Mouse (Mus musculus) T-helper 2 cell (primary cell): ENCODE results near the gene Atic.

ENCODE experiments used
- in situ Hi-C: fragments of 300-600 bp; cut with MboI, MseI; formaldehyde crosslinking; loops from one replicate; pipeline ENCODE4 v1.15.1; 2025; ENCODE audit warnings: high pct_unique_total_duplicates

Atic gene

GRCm38 (mm10) chr1:71556688-71557612 lies at the start of gene Atic:
TSS of gene Atic (plus strand) at chr1:71557150.
- in situ Hi-C loops: loop anchor here (25.0 kb wide), 1 partner anchor 1055 kb away; no protein-coding TSS in a partner anchor

- in situ Hi-C loops: loop anchor here (10.0 to 25.0 kb wide), 2 partner anchors 618 to 1245 kb away; no protein-coding TSS in a partner anchor
These were observed 49.7 kb upstream of the Atic start for GRCm38 (mm10) chr1:71507251-71507650.

GRCm38 (mm10) chr1:71515041-71515440 lies 41.9 kb upstream of the Atic start:
- in situ Hi-C loops: loop anchor here (25.0 kb wide), 1 partner anchor 1253 kb away; no protein-coding TSS in a partner anchor

GRCm38 (mm10) chr1:71528808-71529648 lies 27.9 kb upstream of the Atic start:
- in situ Hi-C loops: no loop called here

- in situ Hi-C loops: no loop called here
These were observed 26.2 kb upstream of the Atic start for GRCm38 (mm10) chr1:71530779-71531178.

GRCm38 (mm10) chr1:71531653-71532052 lies 25.3 kb upstream of the Atic start:
- in situ Hi-C loops: no loop called here

GRCm38 (mm10) chr1:71539641-71540040 lies 17.3 kb upstream of the Atic start:
- in situ Hi-C loops: no loop called here

GRCm38 (mm10) chr1:71540437-71540836 lies 16.5 kb upstream of the Atic start:
- in situ Hi-C loops: no loop called here

- in situ Hi-C loops: loop anchor here (25.0 kb wide), 1 partner anchor 1062 kb away; no protein-coding TSS in a partner anchor
These were observed 6.2 kb upstream of the Atic start for GRCm38 (mm10) chr1:71550626-71551195.

- in situ Hi-C loops: loop anchor here (10.0 to 25.0 kb wide), 2 partner anchors 456 to 1052 kb away; partner anchors contain the start of gene Bard1
These were observed 3.7 kb downstream of the Atic start for GRCm38 (mm10) chr1:71560626-71561025.

GRCm38 (mm10) chr1:71564291-71564690 lies 7.3 kb downstream of the Atic start:
- in situ Hi-C loops: loop anchor here (10.0 to 25.0 kb wide), 2 partner anchors 459 to 1048 kb away; partner anchors contain the start of gene Bard1

GRCm38 (mm10) chr1:71567884-71568605 lies 11.1 kb downstream of the Atic start:
- in situ Hi-C loops: loop anchor here (10.0 to 25.0 kb wide), 2 partner anchors 463 to 1044 kb away; partner anchors contain the start of gene Bard1

GRCm38 (mm10) chr1:71570116-71570515 lies 13.2 kb downstream of the Atic start:
- in situ Hi-C loops: loop anchor here (25.0 kb wide), 1 partner anchor 1042 kb away; no protein-coding TSS in a partner anchor

GRCm38 (mm10) chr1:71575987-71576386 lies 19.0 kb downstream of the Atic start:
- in situ Hi-C loops: no loop called here

GRCm38 (mm10) chr1:71576837-71577236 lies 19.9 kb downstream of the Atic start:
- in situ Hi-C loops: no loop called here

GRCm38 (mm10) chr1:71579526-71579925 lies 22.6 kb downstream of the Atic start:
- in situ Hi-C loops: no loop called here

- in situ Hi-C loops: no loop called here
These were observed 23.5 kb downstream of the Atic start for GRCm38 (mm10) chr1:71580408-71580807.

- in situ Hi-C loops: no loop called here
These were observed 26.4 kb downstream of the Atic start for GRCm38 (mm10) chr1:71583302-71583701.

- in situ Hi-C loops: no loop called here
These were observed 26.9 kb downstream of the Atic start for GRCm38 (mm10) chr1:71583900-71584299.

GRCm38 (mm10) chr1:71586658-71587057 lies 29.7 kb downstream of the Atic start:
- in situ Hi-C loops: no loop called here

- in situ Hi-C loops: no loop called here
These were observed 33.1 kb downstream of the Atic start for GRCm38 (mm10) chr1:71590038-71590437.
